Mouse (Mus musculus) ES-Bruce4 (cell line): ENCODE measurements around the gene Cox6b1.

ENCODE experiments used
- CTCF ChIP-seq: IDR thresholded peaks from one replicate; pipeline ENCODE4 v1.8.1; 2011; ENCODE audit warnings: low read depth, low read length
- EP300 ChIP-seq: IDR thresholded peaks from 2 replicates; pipeline ENCODE4 v1.6.1; 2011; ENCODE audit warnings: low read depth, low read length; ENCODE audit not compliant: insufficient read depth
- POLR2A ChIP-seq: IDR thresholded peaks from one replicate; pipeline ENCODE4 v1.8.1; 2011; ENCODE audit warnings: low read length; ENCODE audit not compliant: insufficient read depth

DNA sequence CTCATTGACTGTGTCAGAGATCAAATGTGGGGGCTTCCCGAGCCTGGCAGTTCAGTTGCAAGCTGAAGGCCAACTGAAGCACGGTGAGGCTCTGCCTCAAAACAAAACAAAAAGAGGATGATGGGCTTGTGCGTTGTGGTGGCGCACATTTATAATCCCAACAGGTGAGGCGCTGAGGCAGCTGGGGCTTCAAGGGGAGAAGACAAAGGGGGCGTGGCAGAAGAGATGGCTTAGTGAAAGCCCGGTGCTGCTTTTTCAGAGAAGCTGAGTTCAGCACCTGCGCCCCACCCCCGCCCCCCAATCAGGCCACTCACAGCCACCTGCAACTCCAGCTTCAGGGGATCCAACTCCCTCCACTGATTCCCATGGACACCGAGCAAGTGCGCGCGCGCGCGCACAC lies 17.5 kb downstream of the Cox6b1 start:
- TF ChIP-seq CTCF (no peak), POLR2A (no peak), EP300 (no peak)
